Mouse (Mus musculus) heart, adult 2 months (tissue): ENCODE measurements around the gene Lamp2.

Source experiments
- CTCF ChIP-seq: fragments of 200-600 bp; IDR thresholded peaks from 2 replicates; pipeline ENCODE4 v1.8.1; 2022; ENCODE audit warnings: antibody characterized with exemption, mild to moderate bottlenecking, moderate library complexity
- EP300 ChIP-seq: fragments of 200-500 bp; IDR thresholded peaks from 2 replicates; pipeline ENCODE4 v1.6.1; 2011; ENCODE audit warnings: low read depth, low read length, control low read depth; ENCODE audit not compliant: insufficient read depth

- TF ChIP-seq CTCF: no peak
- no peak for TF ChIP-seq EP300
Observed at GRCm38 (mm10) chrX:38462101-38462500, 5.8 kb upstream of the Lamp2 start.
